Mouse (Mus musculus) liver, embryonic 14.5 days (tissue): ENCODE measurements around the gene Nucks1.

Experiments
- CTCF ChIP-seq: IDR thresholded peaks from 2 replicates; pipeline ENCODE4 v1.5.1; 2016; ENCODE audit warnings: antibody characterized with exemption, low read depth, control low read depth
- EP300 ChIP-seq: IDR thresholded peaks from 2 replicates; pipeline ENCODE4 v1.6.1; 2016; ENCODE audit warnings: antibody characterized with exemption, low read depth

DNA sequence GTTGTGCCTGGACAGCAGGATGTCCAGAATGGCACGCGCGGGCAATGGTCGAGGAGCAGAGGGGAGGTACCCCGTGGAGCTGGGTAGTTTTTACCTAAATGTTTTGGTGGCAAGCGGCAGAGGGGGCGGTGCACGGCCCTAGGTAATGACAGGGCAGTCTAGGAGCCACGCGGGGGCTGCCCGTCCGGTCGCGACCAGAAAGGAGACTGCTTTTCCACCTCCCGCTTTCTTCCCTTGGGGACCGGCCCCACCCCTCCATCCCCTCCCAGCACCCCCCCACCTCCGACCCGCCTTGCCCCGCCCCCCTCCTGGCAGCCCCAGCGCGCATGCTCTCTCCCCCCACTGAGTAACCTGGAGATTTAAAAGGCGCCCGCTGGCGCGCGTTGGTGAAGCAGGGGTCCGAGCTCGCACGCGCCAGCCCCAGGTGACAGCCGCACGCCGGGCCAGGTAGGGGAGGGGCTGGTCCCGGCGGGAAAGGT lies 52.3 kb downstream of the Nucks1 start, which contains the start of gene Slc45a3:
- no peak for TF ChIP-seq CTCF
- no peak for TF ChIP-seq EP300
